Mouse (Mus musculus) liver, embryonic 12.5 days (tissue): ENCODE measurements around the gene 1810046K07Rik. TPM values are rescaled to one million over a fixed set of nuclear protein-coding genes. Genes with fewer than 3 reads are reported as not detected.

Experiments used
- ATAC-seq: fragments of 200-750 bp; cut with Nextera tagmentation; 2 replicates; pipeline ENCODE4 v1.8.0; 2017; ENCODE audit warnings: moderate number of reproducible peaks, mild to moderate bottlenecking, moderate library complexity
- H3K27ac ChIP-seq: fragments of 300-500 bp; sonication (generic); 2 replicates; pipeline ENCODE4 v1.5.1; 2016; ENCODE audit warnings: mild to moderate bottlenecking
- H3K27me3 ChIP-seq: fragments of 300-500 bp; sonication (generic); replicated peaks from 2 replicates; pipeline ENCODE4 v1.6.1; 2016; ENCODE audit warnings: mild to moderate bottlenecking, moderate library complexity
- H3K36me3 ChIP-seq: fragments of 300-500 bp; sonication (generic); 2 replicates; pipeline ENCODE4 v1.6.1; 2016; ENCODE audit warnings: mild to moderate bottlenecking, moderate library complexity
- H3K4me1 ChIP-seq: fragments of 300-500 bp; sonication (generic); 2 replicates; pipeline ENCODE4 v1.6.1; 2016
- H3K4me2 ChIP-seq: fragments of 300-500 bp; sonication (generic); 2 replicates; pipeline ENCODE4 v1.6.1; 2016; ENCODE audit warnings: mild to moderate bottlenecking, moderate library complexity
- H3K4me3 ChIP-seq: fragments of 300-500 bp; sonication (generic); 2 replicates; pipeline ENCODE4 v1.5.1; 2016; ENCODE audit warnings: mild to moderate bottlenecking, moderate library complexity
- H3K9ac ChIP-seq: fragments of 300-500 bp; sonication (generic); 2 replicates; pipeline ENCODE4 v1.6.1; 2016; ENCODE audit warnings: mild to moderate bottlenecking, moderate library complexity
- H3K9me3 ChIP-seq: fragments of 300-500 bp; sonication (generic); replicated peaks from 2 replicates; pipeline ENCODE4 v1.6.1; 2016; ENCODE audit warnings: mild to moderate bottlenecking, moderate library complexity
- WGBS: fragments of 180-500 bp; shearing (Covaris S2); methylation state at CpG from one replicate; pipeline ENCODE4 v1.1.7; 2016; ENCODE audit not compliant: insufficient replicate concordance; 5-methylcytosine and 5-hydroxymethylcytosine counted together
- polyA plus RNA-seq: library from polyadenylated mRNA; unstranded; fragments of >200 nt; fragmentation: Nextera tagmentation; extraction: Ambion mirVana; gene quantifications from 2 replicates; pipeline ENCODE4 v1.2.1, GENCODE M21; 2016

1810046K07Rik gene
- polyA plus RNA-seq, 1 experiment from 2014 or later, result not detected

DNA sequence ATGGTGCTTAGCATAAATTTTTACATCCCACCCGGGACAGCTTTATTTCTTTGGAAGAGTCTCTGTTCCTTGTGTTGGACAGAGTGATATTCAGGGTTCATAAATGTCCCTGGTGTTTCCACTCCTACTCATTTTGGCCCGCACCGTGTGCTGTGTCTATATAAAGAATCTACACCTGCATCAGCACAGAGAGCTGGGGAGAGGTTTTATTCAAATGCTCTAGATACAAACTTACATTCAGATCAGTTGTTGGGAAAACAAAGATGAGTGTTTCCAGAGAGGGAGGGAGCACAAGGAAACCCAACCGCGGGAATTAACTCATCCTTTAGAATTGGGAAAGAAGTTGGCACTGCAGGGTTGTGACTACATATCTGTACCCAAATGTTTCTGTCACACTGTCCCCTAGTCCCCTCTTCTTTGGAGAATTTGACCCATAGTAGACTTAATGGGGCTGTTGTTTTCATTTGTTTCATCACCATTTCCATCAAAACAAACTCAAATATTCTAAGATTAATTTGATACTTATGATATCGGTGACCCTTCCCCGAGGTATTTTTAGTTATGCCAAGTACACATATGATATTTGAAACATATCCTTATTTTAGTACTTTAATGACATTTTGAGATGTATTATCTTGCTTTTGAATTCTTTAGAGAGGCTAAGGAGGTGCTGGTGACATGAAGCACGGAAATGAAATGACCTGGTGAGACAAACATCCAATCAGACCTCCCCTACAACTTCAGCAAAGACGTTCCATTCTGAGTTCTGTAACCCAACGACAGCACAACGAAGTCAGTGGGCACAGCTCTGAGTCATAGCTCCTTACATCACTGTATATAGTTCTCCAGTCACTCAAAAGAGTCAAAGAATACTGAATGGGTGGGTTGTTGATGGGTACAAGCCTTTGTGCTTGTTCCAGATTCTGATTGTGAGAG, 1.8 kb downstream of the 1810046K07Rik start:
- Histone ChIP-seq H3K36me3 (no peaks in the 10 kb centered on the region), H3K27me3 (no peaks in the 10 kb centered on the region), H3K9me3 (no peaks in the 10 kb centered on the region), H3K27ac (no peak overlapping the region), H3K4me3 (no peak overlapping the region), H3K4me2 (no peak overlapping the region), H3K4me1 (no peaks in the 10 kb centered on the region), H3K9ac (no peak overlapping the region)
- WGBS, result 65% methylated on average over 11 of the region's 11 CpGs
- no peak for ATAC-seq

DNA sequence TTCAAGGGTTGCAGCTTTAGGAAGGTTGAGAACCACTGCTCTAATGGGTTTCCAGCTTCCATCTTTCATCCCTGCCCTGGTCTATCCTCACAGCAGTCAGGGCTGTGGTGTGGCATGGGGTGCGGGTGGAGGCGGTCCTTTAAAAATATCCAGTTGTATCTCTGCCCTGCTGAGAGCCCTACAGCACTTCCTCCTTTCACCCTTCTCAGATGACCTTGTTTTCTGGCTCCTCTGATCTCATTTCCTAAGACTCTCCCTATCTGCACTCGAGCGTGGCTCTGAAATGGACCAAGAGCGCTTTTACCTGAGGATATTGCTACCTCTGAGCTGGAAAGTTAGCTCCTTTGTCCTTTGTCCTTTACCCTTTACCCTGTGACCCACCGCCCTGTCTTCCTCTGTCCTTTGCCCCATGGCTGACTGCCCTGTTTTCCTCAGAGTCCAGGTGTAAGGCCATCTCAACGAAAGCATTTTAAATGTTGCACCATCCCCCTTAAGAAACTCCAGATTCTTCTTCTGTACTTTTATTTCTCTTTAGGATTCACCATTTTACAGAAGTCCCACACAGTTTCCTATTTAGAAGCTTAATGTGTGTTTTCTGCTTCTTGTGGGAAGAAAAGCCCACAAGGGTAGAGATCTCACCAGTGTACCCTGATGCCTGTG, 4.2 kb downstream of the 1810046K07Rik start:
- no peak overlapping the region for H3K4me3 ChIP-seq
- no peak overlapping the region for H3K9ac ChIP-seq
- H3K27me3 ChIP-seq, result no peaks in the 10 kb centered on the region
- no peak overlapping the region for H3K27ac ChIP-seq
- 52% methylated on average over 7 of the region's 7 CpGs for WGBS
- H3K36me3 ChIP-seq, result no peaks in the 10 kb centered on the region
- ATAC-seq, result no peak
- H3K4me1 ChIP-seq, result no peaks in the 10 kb centered on the region
- H3K9me3 ChIP-seq, result no peaks in the 10 kb centered on the region
- H3K4me2 ChIP-seq, result no peak overlapping the region

DNA sequence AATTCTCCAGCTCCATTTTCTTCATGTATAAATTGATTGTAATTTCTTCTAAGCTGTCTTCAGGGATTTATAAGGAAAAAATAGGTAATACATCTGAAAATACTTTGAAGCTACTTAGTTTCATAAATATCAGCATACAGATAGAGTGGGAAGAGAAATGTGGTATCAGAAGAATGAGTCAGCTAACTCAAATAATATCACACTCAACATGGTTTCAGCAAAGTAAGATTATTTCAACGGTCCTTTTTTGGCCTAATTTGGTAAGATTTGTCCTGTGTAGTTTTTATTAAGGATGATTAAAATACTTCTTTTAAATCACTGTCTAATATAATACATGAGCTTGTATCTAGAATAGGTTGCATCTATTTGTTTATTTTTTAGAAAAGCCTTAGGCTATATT, 8.6 kb downstream of the 1810046K07Rik start:
- ATAC-seq, result no peak
- no peaks in the 10 kb centered on the region for H3K36me3 ChIP-seq
- no peak overlapping the region for H3K27ac ChIP-seq
- 45% methylated on average over 1 of the region's 1 CpGs for WGBS
- H3K4me1 ChIP-seq, result peaks cover 9% of the 10 kb centered on the region
- no peak overlapping the region for H3K4me3 ChIP-seq
- no peak overlapping the region for H3K9ac ChIP-seq
- H3K9me3 ChIP-seq, result no peaks in the 10 kb centered on the region
- no peak overlapping the region for H3K4me2 ChIP-seq
- no peaks in the 10 kb centered on the region for H3K27me3 ChIP-seq

DNA sequence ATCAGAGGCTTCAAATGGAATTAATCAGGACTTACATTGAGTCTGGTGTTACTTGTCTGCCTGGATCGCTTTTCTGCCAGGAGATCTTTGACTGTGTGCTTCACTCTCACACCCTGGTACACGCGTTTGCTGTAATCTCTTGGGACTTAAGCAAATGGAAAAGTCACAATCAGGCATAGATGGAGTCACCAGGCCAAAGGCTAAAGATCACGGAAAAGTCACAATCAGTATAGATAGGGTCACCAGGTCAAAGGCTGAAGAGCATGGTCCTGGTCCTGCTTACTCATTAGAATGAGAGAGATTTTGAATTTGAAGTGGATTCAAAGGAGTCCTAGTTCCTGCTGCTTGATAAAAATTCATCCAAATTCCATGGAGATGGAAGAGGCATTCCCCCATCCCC, 10.5 kb downstream of the 1810046K07Rik start:
- Histone ChIP-seq H3K27me3 (no peaks in the 10 kb centered on the region), H3K4me2 (no peak overlapping the region), H3K9me3 (no peaks in the 10 kb centered on the region), H3K9ac (no peak overlapping the region), H3K27ac (no peak overlapping the region), H3K4me3 (no peak overlapping the region), H3K4me1 (peaks cover 16% of the 10 kb centered on the region), H3K36me3 (no peaks in the 10 kb centered on the region)
- 68% methylated on average over 4 of the region's 4 CpGs for WGBS
- no peak for ATAC-seq

DNA sequence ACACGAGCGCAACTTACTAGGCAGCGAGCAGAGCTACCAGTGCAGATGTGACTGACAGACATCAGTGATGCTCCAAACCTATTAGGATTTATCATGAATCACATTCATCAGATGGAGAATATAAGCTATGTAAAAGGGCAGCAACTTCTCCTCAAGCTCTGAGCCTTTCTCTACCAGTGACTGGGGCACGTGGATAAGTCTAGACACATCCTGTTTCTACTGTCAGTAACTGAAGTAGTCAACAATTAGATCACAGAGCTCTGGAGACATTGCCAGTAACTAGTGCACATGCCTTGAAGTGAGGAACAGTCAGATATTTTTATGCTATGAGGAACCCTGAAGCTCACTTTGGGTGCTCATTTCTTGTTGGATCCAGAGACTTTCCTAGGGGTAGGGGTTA, 11.4 kb downstream of the 1810046K07Rik start:
- Histone ChIP-seq H3K4me3 (no peak overlapping the region), H3K9ac (no peak overlapping the region), H3K4me2 (no peak overlapping the region), H3K36me3 (no peaks in the 10 kb centered on the region), H3K27ac (no peak overlapping the region), H3K4me1 (peaks cover 22% of the 10 kb centered on the region), H3K27me3 (no peaks in the 10 kb centered on the region), H3K9me3 (no peaks in the 10 kb centered on the region)
- no peak for ATAC-seq
- 72% methylated on average over 4 of the region's 4 CpGs for WGBS

DNA sequence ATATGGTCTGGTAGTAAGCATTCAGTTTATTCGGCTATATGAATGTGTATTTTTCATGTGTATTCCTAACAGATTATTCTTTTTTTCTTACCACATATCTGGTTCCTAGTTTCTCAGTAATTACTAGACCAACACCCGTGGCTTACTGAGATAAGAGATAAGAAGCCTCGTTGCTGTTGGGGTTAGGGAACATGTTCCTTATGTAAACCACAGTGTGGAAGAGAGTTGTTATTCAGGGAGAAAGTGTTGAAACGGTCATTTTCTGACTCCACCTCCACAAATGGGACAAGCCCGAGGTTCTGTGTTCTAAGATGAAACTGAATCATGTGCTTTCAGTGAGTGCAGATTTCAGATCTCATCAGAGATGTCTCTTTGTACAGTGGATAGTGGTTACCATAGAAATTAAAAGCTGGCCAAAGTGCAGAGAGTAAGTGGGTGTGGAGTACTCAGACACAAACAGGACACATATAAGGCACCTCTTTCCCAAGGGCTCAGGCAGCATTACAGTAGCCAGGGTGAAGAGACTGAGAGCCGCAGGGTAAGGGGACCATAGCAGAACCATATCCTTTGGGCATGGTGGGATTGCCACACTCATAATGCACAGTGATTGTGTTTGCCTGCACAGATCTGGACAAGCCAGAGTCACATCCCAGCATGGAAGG, 13.2 kb downstream of the 1810046K07Rik start:
- peaks cover 22% of the 10 kb centered on the region for H3K4me1 ChIP-seq
- no peak overlapping the region for H3K27ac ChIP-seq
- H3K27me3 ChIP-seq, result no peaks in the 10 kb centered on the region
- peak; percentile 81 for ATAC-seq
- H3K36me3 ChIP-seq, result no peaks in the 10 kb centered on the region
- no peak overlapping the region for H3K4me3 ChIP-seq
- WGBS, result 20% methylated on average over 6 of the region's 6 CpGs
- H3K9ac ChIP-seq, result no peak overlapping the region
- H3K9me3 ChIP-seq, result no peaks in the 10 kb centered on the region
- peak overlapping the region; percentile 14 for H3K4me2 ChIP-seq

DNA sequence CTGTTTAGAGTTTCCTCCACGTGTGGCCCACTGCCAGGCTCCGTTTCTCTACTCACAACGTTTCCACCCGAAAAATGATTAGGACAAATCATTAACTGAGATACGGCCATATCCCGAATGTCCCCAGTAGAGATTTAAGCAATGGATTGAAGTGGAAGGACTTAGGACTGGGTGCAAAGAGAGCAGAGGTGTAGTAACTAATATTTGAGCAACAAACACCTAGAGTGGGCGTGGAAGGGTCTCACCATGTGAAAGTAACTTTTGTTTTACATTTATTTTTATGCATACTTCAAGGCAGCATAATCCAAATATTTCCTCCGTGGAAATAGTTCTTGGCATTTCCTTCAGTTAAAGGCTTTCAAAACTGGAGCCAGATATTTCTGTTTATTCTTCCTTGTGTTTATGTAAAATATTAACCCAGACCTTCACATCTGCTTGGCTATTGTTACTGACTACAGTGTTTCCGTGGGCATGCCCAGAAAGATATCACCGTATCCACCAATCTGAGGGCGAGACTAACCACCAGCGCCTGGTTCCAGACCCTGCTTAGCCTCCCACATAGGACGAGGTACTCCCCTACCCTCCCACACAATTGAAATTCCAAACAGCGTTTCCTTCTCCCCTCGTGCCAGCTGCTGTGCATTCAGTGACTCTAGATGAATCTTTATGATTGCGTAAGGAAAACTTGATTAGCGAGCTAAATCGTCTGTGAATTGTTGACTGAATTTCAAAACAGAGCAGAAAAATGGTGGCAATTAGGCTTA, 16.0 kb downstream of the 1810046K07Rik start:
- Histone ChIP-seq H3K4me3 (no peak overlapping the region), H3K9me3 (no peaks in the 10 kb centered on the region), H3K27me3 (no peaks in the 10 kb centered on the region), H3K4me1 (peaks cover 22% of the 10 kb centered on the region), H3K36me3 (no peaks in the 10 kb centered on the region), H3K27ac (no peak overlapping the region), H3K4me2 (no peak overlapping the region), H3K9ac (no peak overlapping the region)
- ATAC-seq, result no peak
- WGBS, result 57% methylated on average over 18 of the region's 18 CpGs

DNA sequence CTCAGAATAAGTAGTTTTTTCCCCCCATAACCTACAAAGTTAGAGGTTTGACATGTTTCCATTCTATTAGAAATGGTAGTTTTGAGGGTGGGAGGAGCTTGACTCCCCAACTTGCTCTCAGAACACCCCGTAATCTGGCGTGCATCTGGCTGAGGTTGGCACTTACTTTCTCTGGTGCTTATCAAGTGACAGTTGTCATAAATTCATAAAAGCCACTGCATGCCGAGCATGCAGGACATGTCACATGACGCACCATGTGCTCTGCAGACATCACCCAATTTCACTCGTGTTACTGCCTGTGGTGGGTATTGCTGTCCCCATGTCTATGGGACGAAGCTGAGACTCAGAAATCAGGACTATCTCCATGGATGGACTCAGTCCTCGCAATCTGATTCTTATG, 18.2 kb downstream of the 1810046K07Rik start:
- no peak overlapping the region for H3K4me3 ChIP-seq
- no peak overlapping the region for H3K27ac ChIP-seq
- peaks cover 17% of the 10 kb centered on the region for H3K4me1 ChIP-seq
- H3K36me3 ChIP-seq, result no peaks in the 10 kb centered on the region
- WGBS, result 69% methylated on average over 7 of the region's 7 CpGs
- no peaks in the 10 kb centered on the region for H3K27me3 ChIP-seq
- H3K9me3 ChIP-seq, result no peaks in the 10 kb centered on the region
- no peak overlapping the region for H3K4me2 ChIP-seq
- no peak overlapping the region for H3K9ac ChIP-seq
- ATAC-seq, result no peak

DNA sequence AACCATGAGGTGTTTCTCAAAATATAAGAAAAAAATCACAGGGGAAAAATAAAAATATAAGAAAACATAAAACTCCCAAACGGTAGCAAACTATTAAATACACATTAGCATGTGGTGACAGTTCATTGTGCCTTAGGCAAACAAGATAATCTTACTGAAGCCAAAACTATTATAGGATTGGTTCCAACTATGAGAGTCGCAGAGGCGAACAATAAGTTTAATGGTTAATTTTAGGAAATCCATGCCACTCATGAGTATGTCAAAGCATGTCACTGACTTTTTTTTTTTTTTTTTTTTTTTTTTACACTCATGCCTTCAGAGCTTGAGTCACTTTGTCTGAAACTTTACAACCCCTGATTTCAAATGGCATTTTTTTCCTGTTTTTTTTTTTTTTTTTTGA, 22.4 kb downstream of the 1810046K07Rik start:
- Histone ChIP-seq H3K27me3 (no peaks in the 10 kb centered on the region), H3K4me1 (no peaks in the 10 kb centered on the region), H3K9me3 (no peaks in the 10 kb centered on the region), H3K4me2 (no peak overlapping the region), H3K4me3 (no peak overlapping the region), H3K9ac (no peak overlapping the region), H3K36me3 (no peaks in the 10 kb centered on the region), H3K27ac (no peak overlapping the region)
- ATAC-seq, result no peak
- 75% methylated on average over 3 of the region's 3 CpGs for WGBS

DNA sequence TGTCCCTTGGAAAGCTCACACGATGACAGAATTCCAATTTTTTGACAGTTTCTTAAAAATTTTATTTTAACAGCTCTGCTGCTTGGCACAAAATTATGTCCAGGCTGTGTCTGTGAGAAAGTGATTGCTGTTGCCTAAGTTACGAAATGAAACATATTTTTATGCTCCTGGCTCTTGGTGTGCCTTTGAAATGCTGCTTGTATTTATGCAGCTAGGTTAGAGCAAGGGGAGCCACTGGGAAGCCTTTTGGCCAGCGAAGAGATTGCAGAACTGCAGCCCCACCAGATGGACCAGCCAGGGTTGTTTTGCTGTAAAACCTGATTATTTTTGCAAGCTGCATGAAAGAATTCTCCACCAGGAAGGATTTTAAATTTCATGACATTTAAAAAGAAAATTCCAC, 23.6 kb downstream of the 1810046K07Rik start:
- 54% methylated on average over 3 of the region's 3 CpGs for WGBS
- H3K9me3 ChIP-seq, result no peaks in the 10 kb centered on the region
- H3K36me3 ChIP-seq, result no peaks in the 10 kb centered on the region
- H3K9ac ChIP-seq, result no peak overlapping the region
- no peaks in the 10 kb centered on the region for H3K27me3 ChIP-seq
- ATAC-seq, result no peak
- no peak overlapping the region for H3K27ac ChIP-seq
- H3K4me3 ChIP-seq, result no peak overlapping the region
- H3K4me2 ChIP-seq, result no peak overlapping the region
- no peaks in the 10 kb centered on the region for H3K4me1 ChIP-seq

DNA sequence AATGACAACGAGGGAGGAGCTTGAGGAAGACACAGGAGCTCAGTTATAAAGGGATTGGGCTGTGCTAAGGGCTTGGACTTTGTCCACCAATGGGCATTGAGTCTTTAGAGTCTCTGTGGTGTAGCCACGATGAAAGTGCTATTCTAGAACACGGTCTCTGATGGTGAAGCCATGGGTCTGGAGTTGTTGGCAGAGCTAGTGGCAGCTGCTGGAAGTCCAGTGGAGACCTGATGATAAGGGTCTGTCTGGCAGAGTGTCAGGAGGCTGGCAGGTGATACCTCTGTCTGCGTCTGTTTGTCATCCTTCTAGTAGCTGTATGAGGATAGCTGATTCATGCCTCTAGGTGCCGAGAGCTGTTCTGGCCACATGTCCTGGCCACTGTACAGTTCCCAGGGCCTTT, 24.7 kb downstream of the 1810046K07Rik start:
- no peak overlapping the region for H3K9ac ChIP-seq
- H3K4me1 ChIP-seq, result no peaks in the 10 kb centered on the region
- H3K27me3 ChIP-seq, result no peaks in the 10 kb centered on the region
- H3K27ac ChIP-seq, result no peak overlapping the region
- H3K9me3 ChIP-seq, result no peaks in the 10 kb centered on the region
- no peak overlapping the region for H3K4me2 ChIP-seq
- no peak overlapping the region for H3K4me3 ChIP-seq
- ATAC-seq, result no peak
- H3K36me3 ChIP-seq, result no peaks in the 10 kb centered on the region
- 47% methylated on average over 5 of the region's 5 CpGs for WGBS
